Mouse (Mus musculus) embryonic facial prominence, embryonic 10.5 days (tissue): ENCODE measurements at regions not wholly inside any gene's neighbourhood (a gene's known extent, or its start where the extent isn't known, plus 50 kb on each side); places are given as distances from the start of the nearest gene placed in this dataset.

ENCODE experiments used
- DNase-seq: peaks from one replicate; pipeline ENCODE4 v3.0.0-alpha.2; 2017; ENCODE audit warnings: low spot score
- H3K27ac ChIP-seq: fragments of 300-500 bp; sonication (generic); replicated peaks from 2 replicates; pipeline ENCODE4 v1.5.1; 2016; ENCODE audit warnings: mild to moderate bottlenecking
- H3K27me3 ChIP-seq: fragments of 300-500 bp; sonication (generic); replicated peaks from 2 replicates; pipeline ENCODE4 v1.6.1; 2016; ENCODE audit warnings: low read depth, mild to moderate bottlenecking; ENCODE audit not compliant: poor library complexity, severe bottlenecking
- H3K36me3 ChIP-seq: fragments of 300-500 bp; sonication (generic); replicated peaks from 2 replicates; pipeline ENCODE4 v1.6.1; 2016; ENCODE audit warnings: mild to moderate bottlenecking, moderate library complexity
- H3K4me1 ChIP-seq: fragments of 300-500 bp; sonication (generic); 2 replicates; pipeline ENCODE4 v1.6.1; 2016
- H3K4me3 ChIP-seq: fragments of 300-500 bp; sonication (generic); 2 replicates; pipeline ENCODE4 v1.5.1; 2016; ENCODE audit warnings: mild to moderate bottlenecking, moderate library complexity
- H3K9me3 ChIP-seq: fragments of 300-500 bp; sonication (generic); 2 replicates; pipeline ENCODE4 v1.6.1; 2016; ENCODE audit warnings: mild to moderate bottlenecking
- WGBS: fragments of 180-500 bp; shearing (Covaris S2); methylation state at CpG from one replicate; pipeline ENCODE4 v1.1.7; 2016; 5-methylcytosine and 5-hydroxymethylcytosine counted together

DNA sequence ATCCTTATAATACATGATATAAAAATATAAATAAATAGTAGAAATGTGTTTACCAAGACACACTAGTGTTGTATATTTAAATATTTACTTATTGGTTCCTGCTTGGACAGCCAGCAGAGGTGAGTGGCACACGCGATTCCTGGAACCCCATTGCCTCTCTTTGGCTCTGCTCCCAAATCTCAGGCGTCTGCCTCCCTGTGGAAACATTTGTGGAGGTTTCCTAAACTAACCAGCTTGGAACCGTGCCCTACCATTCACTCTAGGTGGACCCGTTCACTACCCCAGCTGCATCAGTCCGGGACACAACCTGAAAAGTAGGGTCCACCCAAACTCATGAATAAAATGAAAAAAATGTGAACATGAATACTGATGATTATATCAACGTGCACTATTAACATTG lies 404.0 kb upstream of the Defb41 start:
- Histone ChIP-seq H3K4me3 (no peak overlapping the region), H3K27me3 (no peaks in the 10 kb centered on the region), H3K4me1 (no peaks in the 10 kb centered on the region), H3K36me3 (no peaks in the 10 kb centered on the region), H3K27ac (no peak overlapping the region), H3K9me3 (no peaks in the 10 kb centered on the region)
- DNase-seq: no peak
- WGBS: 88% methylated on average over 7 of the region's 7 CpGs

- WGBS: 91% methylated on average over 5 of the region's 5 CpGs
- H3K27me3 ChIP-seq: no peaks in the 10 kb centered on the region
- H3K27ac ChIP-seq: no peak overlapping the region
- no peaks in the 10 kb centered on the region for H3K4me1 ChIP-seq
- DNase-seq: no peak
- no peaks in the 10 kb centered on the region for H3K36me3 ChIP-seq
- H3K4me3 ChIP-seq: no peak overlapping the region
- no peaks in the 10 kb centered on the region for H3K9me3 ChIP-seq
These were observed 403.3 kb upstream of the Defb41 start for GRCm38 (mm10) chr1:18668265-18668664.

- no peak overlapping the region for H3K4me3 ChIP-seq
- no peak overlapping the region for H3K27ac ChIP-seq
- H3K4me1 ChIP-seq: peaks cover 14% of the 10 kb centered on the region
- H3K36me3 ChIP-seq: no peaks in the 10 kb centered on the region
- H3K27me3 ChIP-seq: no peaks in the 10 kb centered on the region
- no peak for DNase-seq
- H3K9me3 ChIP-seq: no peaks in the 10 kb centered on the region
These were observed 375.9 kb upstream of the Defb41 start for GRCm38 (mm10) chr1:18640858-18641257.

GRCm38 (mm10) chr1:18639460-18640300 lies 374.7 kb upstream of the Defb41 start:
- Histone ChIP-seq H3K4me3 (no peak overlapping the region), H3K9me3 (no peaks in the 10 kb centered on the region), H3K27ac (peak overlapping the region; percentile 54), H3K27me3 (no peaks in the 10 kb centered on the region), H3K4me1 (peaks cover 14% of the 10 kb centered on the region), H3K36me3 (no peaks in the 10 kb centered on the region)
- DNase-seq: peak; percentile 22
- WGBS: 16% methylated on average over 8 of the region's 8 CpGs

DNA sequence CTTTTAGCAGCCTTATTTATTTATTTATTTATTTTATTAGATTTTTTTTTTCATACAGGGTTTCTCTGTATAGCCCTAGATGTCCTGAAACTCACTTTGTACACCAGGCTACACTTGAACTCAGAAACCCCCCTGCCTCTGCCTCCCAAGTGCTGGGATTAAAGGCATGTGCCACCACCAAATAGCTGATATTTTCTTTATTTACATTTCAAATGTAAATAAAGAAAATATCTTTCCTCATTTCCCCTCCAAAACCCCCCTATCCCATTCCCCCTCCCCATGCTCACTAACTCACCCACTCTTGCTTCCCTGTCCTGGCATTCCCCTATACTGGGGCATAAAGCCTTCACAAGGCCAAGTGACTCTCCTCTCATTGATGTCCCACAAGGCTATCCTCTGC lies 372.4 kb upstream of the Defb41 start:
- H3K36me3 ChIP-seq: no peaks in the 10 kb centered on the region
- no peak for DNase-seq
- H3K27me3 ChIP-seq: no peaks in the 10 kb centered on the region
- no peaks in the 10 kb centered on the region for H3K9me3 ChIP-seq
- H3K27ac ChIP-seq: no peak overlapping the region
- no peak overlapping the region for H3K4me3 ChIP-seq
- peaks cover 14% of the 10 kb centered on the region for H3K4me1 ChIP-seq

DNA sequence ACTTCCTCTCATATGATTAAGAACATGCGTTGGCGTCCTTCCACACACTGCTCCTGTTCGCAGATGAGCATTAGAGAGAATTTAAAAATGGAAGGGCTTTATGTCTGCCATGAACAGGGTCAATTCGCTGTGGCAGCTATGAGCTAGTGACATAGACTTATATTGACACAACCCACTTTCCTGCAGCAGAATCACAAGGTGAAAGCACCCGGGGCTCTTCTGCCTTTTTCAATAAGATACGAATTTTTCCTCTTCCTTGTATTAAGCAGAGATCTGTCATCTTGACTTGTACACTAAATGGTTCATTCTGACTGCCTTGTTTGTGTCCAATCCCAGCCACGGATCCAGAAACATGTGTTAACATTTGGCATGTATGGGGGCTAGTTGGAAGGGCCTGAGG lies 345.3 kb upstream of the Defb41 start:
- H3K4me3 ChIP-seq: no peak overlapping the region
- H3K4me1 ChIP-seq: no peaks in the 10 kb centered on the region
- no peaks in the 10 kb centered on the region for H3K36me3 ChIP-seq
- 78% methylated on average over 7 of the region's 7 CpGs for WGBS
- H3K9me3 ChIP-seq: no peaks in the 10 kb centered on the region
- no peaks in the 10 kb centered on the region for H3K27me3 ChIP-seq
- DNase-seq: no peak
- no peak overlapping the region for H3K27ac ChIP-seq

DNA sequence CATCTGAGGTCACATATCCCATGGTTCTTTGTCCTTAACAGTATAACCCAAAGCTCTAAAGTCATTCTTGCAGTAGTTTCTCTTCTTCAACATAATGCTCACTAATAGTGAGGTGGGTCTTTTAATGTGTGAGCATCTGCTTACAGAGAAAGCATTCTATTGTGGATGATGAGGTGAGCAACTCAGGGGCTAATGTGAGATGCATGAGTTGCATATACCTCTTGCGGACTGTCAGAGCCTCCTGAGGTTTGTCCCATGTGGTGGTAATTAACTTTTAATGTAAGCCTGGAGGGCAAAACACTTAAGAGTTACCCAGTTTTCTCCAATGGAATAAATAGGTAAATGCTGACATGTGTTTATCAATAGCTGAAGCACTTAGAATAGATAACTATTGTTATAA lies 334.9 kb upstream of the Defb41 start:
- no peaks in the 10 kb centered on the region for H3K9me3 ChIP-seq
- H3K4me3 ChIP-seq: no peak overlapping the region
- H3K4me1 ChIP-seq: no peaks in the 10 kb centered on the region
- no peak overlapping the region for H3K27ac ChIP-seq
- no peaks in the 10 kb centered on the region for H3K27me3 ChIP-seq
- no peak for DNase-seq
- 31% methylated on average over 1 of the region's 1 CpGs for WGBS
- H3K36me3 ChIP-seq: no peaks in the 10 kb centered on the region

DNA sequence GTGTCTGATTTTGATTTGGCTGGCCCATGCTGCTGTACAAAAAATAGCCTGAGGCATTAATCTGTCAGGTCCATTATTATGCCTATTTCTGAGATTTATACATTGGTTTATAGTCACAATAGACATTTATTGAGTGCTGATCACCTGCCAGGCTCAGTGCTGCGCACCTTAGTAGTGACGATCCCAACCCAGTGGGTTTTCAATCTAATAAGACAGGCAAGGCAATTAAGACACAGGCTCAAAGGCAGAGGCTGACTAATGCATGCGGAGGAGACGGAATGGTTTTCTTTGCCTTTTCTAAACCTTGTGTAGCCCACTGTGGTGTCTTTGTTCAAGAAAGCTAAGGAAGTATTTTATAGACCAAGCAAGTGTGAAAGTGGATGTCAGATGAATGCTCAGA lies 334.0 kb upstream of the Defb41 start:
- no peak for DNase-seq
- Histone ChIP-seq H3K27ac (no peak overlapping the region), H3K4me3 (no peak overlapping the region), H3K27me3 (no peaks in the 10 kb centered on the region), H3K9me3 (no peaks in the 10 kb centered on the region), H3K36me3 (no peaks in the 10 kb centered on the region), H3K4me1 (no peaks in the 10 kb centered on the region)
- 64% methylated on average over 4 of the region's 4 CpGs for WGBS

DNA sequence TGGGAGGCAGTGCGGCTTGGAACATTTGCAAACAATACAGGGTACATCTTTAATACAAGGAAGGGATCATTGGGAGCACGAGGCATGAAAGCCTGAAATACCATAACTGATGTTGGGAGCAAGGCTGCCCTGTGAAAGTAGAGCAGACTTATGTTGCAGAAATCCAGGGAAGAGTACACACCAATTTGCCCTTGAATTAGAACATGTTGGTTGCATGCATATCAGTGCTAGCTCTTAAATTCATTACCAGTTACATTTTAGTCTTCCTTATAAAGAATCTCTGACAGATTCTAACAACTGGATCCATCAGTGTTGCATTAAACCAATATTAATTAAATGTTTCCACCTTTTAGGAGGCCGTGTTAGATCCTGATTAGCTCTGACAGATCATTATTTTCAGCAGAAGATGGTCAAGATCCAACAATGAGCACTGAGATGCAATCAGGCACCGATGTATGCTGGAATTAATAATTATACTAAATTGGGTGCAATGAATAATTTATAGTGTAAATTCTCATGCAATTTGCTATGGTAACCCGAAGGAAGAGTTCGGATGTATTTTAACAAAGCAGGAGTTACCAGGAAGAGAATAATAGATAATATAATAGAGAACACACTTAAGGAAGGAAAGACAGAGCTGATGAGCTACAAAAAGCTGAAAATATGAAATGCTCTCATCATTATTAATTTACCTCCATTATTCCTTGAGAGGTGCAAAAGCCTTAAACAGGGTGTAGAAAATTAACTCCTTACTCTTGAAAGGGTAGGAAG lies 318.6 kb upstream of the Defb41 start:
- H3K4me3 ChIP-seq: no peak overlapping the region
- H3K36me3 ChIP-seq: no peaks in the 10 kb centered on the region
- H3K9me3 ChIP-seq: no peaks in the 10 kb centered on the region
- H3K27ac ChIP-seq: no peak overlapping the region
- H3K27me3 ChIP-seq: no peaks in the 10 kb centered on the region
- H3K4me1 ChIP-seq: no peaks in the 10 kb centered on the region
- 87% methylated on average over 6 of the region's 6 CpGs for WGBS
- no peak for DNase-seq

DNA sequence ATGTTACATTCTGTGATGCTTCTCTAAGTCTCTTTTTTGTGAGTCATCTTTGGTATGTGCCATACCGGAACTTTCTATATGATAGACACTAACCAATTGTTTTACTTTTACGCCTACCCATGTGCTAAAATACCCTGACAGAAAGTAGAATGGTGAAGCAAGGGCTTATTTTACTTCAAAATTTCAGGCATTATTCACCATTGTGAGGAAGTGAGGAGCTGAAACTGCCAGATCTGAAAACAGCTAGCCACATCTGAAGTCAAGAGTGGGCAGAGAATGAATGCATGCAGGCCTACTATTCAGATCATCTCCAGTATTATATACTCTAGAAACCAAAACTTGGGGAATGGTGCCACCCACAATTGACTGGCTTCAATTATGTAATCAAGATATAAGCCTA lies 313.7 kb upstream of the Defb41 start:
- no peak overlapping the region for H3K4me3 ChIP-seq
- H3K27ac ChIP-seq: no peak overlapping the region
- no peaks in the 10 kb centered on the region for H3K9me3 ChIP-seq
- no peak for DNase-seq
- no peaks in the 10 kb centered on the region for H3K36me3 ChIP-seq
- no peaks in the 10 kb centered on the region for H3K4me1 ChIP-seq
- no peaks in the 10 kb centered on the region for H3K27me3 ChIP-seq
- 92% methylated on average over 2 of the region's 2 CpGs for WGBS

GRCm38 (mm10) chr1:18567086-18567485 lies 302.1 kb upstream of the Defb41 start:
- H3K36me3 ChIP-seq: no peaks in the 10 kb centered on the region
- DNase-seq: no peak
- no peak overlapping the region for H3K27ac ChIP-seq
- no peak overlapping the region for H3K4me3 ChIP-seq
- WGBS: 66% methylated on average over 2 of the region's 2 CpGs
- no peaks in the 10 kb centered on the region for H3K27me3 ChIP-seq
- no peaks in the 10 kb centered on the region for H3K9me3 ChIP-seq
- no peaks in the 10 kb centered on the region for H3K4me1 ChIP-seq

DNA sequence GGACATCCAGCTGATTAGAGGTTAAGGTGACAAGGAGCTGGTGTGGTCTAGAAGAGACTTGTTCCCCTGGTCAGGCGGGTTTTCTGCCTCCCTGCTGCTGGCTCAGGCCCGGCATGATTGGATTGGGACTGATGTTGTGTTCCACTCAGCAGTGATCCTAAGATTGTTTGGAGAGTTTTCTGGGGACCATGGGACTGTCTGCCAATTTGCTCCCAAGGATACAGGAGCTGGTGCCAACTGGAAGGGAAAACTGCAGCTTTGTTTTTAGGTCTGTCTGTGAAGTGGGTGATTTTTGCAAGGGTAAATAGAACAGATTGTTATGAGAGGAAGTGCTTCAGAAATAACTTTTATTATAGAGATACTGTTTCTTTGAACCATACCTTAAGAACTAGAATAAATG lies 286.3 kb upstream of the Defb41 start:
- 80% methylated on average over 2 of the region's 2 CpGs for WGBS
- DNase-seq: no peak
- Histone ChIP-seq H3K36me3 (no peaks in the 10 kb centered on the region), H3K4me3 (no peak overlapping the region), H3K27me3 (no peaks in the 10 kb centered on the region), H3K27ac (no peak overlapping the region), H3K9me3 (no peaks in the 10 kb centered on the region), H3K4me1 (no peaks in the 10 kb centered on the region)

GRCm38 (mm10) chr1:18531702-18532101 lies 266.8 kb upstream of the Defb41 start:
- Histone ChIP-seq H3K9me3 (0 out of 2 replicates have a peak, but pooled peaks cover 2% of the 10 kb centered on the region), H3K27ac (no peak overlapping the region), H3K36me3 (no peaks in the 10 kb centered on the region), H3K27me3 (no peaks in the 10 kb centered on the region), H3K4me3 (no peak overlapping the region), H3K4me1 (no peaks in the 10 kb centered on the region)
- DNase-seq: no peak
- WGBS: 100% methylated on average over 1 of the region's 1 CpGs
